Mouse (Mus musculus): Measurements from ENCODE around the gene Atp6v0c. TPM values are rescaled to one million over a fixed set of nuclear protein-coding genes. Genes with fewer than 3 reads are reported as not detected.

Atp6v0c gene
- polyA plus RNA-seq (2017; shearing (Covaris generic)): 350 TPM

DNA sequence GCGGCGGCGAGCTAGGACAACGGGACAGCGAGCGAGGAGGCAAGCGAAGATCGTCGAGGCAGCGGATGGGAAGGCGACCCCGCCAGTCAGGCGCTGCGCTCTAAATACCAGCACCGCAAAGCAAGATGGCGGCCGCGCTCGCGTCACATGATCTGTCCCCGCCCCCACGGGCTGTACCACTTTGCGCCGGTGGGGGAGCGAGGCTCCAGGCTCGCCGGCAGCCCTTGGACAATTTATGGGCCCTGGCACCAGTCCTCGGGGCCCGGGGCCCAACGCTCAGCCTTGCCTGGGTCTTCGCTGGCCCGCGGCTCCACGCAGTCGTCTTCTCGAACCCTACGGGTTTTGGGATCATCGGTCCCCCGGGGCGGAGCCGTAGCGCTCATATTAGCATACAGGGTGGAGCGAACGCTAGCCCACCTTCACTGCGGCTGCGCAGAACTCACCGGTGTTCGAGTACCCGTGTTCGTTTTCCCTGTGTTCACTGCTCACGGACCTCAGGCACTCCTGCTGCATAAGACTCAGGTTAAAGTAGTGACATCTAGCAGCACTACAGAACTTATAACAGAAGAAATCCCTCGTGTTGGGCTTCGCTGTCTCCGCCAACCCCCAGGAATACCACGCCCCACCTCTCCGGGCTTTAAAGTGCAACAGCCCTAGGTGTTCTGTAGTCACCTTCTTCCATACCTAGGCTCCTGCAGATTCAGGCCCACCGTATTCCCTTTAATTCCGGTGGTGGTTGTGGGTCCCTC, at the start of gene Atp6v0c:
Gene Atp6v0c (minus strand): TSS at position 386 of the 749 bp plus-strand sequence.

DNA sequence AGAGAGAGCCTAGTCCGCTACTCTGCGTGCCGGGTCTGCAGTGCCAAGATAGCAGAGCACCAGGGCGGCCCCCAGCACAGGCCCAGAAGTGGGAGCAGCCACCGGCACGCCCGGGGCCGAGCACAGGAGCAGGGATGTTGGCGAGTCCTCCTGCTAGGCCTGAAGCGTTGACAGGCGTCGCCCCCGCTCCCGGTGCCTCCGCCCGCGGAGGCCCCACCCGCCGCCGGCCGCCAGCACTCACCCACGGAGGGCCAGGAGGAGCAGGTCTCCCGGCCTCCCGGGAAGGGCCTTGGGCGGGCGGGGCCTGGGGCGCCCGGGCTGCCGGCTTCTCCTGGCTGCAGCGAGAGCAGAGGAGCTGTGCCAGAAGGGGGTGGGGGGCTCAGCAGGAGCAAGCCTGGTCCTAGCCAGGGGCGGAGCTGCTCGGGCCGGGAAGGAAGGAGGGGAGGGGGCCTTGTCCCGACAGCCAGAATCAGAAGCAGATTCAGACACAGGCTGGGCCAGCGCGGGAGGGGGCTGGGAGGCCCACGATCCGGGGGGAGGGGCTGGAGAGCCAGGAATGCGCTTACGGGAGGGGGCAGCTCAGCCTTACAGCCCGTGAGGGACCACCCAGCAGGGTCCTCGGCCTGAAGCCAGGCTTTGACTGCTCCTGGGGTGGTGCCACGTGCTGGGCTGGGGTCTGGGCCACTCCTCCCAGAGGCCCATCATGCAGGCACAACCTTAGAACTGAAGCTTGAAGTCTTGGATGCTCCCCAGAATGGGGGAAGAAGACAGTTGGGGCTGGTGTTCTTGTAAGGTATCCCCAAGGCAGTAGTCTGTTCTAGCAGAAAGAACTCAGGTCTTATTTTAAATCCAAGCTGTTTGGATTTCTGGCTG, 39.8 kb upstream of the Atp6v0c start, which contains the start of gene Ntn3:
Gene Ntn3 (minus strand): TSS at position 489 of the 873 bp plus-strand sequence.

DNA sequence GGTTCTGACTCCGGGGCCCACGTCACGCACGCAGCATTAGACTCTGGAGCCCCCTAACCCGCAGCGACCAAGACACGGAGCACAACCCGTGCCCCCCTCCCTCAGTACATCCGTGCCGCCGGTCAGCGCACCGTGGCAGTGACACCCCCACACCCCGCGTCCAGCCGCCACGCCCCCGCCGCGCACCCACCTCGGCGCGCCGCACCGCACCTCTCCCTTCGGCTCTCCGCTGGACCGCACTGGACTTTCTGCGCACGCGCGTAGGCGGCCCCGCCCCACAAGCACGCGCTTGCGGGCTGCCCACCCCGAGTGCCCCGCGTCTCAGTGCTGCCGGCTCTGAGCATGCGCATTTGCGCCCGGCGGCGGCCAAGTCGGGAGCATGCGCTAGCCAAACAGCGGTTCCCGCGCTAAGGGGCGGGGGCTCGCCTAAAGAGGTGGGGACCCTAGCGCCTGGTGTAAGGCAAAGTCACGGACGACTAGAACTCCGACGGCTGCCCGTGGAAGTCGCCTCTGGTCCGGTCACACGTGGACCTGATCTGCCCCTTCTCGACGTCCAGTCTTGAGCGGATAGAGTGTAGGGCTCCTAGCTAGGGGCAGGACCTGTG, 35.9 kb upstream of the Atp6v0c start, which contains the start of gene Tbc1d24:
Gene Tbc1d24 (minus strand): TSS at position 279 of the 605 bp plus-strand sequence.

DNA sequence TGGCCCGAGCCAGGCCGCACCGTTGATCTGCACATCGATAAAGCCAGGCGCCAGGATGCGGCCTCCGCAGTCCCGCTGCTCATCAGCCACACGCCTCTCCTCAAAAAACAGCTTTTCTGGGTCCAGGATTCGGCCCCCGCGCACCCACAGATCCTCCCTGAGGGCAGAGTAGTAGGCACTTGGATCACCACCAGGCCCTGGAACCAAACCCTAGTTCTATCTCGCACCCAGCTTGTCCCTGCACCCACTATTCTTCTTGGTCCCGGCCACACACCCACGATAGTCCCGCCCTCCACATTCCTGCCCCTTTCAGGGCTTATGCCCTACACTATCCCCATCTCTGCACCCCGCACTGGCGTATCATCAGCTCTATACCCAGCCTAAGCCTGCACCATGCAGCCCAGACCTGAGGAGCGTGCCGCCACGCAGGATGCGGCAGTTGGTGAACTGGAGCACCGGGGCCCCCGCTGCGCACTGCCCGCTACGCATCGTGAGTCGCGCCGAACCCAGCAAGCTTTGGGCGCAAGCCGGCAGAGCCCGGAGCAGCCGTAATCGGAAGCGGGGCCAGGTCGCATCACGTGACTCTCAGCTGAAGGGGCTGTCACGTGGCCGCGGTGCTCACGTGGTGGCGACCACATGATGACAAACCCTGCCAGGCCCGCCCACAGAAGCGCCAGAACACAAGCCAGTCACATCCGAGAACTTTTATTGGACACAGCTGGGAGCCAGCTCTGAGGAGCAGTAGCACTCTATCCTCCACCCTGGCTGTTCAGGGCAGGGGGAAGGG, 6.1 kb downstream of the Atp6v0c start, which contains the start of gene Amdhd2:
Gene Amdhd2 (minus strand): TSS at position 591 of the 787 bp plus-strand sequence.

DNA sequence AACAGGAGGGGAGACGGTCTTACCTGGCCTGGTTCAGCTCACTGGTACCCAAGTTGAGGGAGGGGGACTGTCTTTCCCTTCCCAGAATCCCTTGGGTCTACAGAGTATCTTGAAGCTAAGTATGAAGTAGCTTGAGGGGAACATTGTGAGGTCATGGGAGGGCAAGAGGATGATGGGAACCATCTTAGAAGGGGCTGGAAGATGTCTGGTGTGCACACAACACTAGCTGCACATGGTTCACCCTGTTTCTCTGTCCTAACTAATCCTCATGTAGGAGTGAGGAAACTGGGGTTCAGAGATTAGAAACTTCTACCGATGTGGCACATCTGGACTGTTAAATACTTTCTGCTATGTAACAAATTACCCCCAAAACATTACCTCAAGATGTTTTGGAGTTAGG, 18.7 kb downstream of the Atp6v0c start, which contains the start of gene Pdpk1:
Gene Pdpk1 (minus strand): TSS at position 101 of the 400 bp plus-strand sequence.

Other genes with a start within 250 kb of the Atp6v0c start
- gene Sbp, start 228.0 kb downstream of the Atp6v0c start, polyA plus RNA-seq (2017; shearing (Covaris generic)): not detected
- not detected for gene Sbpl, start 214.4 kb downstream of the Atp6v0c start, polyA plus RNA-seq (2017; shearing (Covaris generic))
- 0.26 TPM for gene Prss30, start 189.1 kb downstream of the Atp6v0c start, polyA plus RNA-seq (2017; shearing (Covaris generic))
- not detected for gene Prss22, start 171.6 kb downstream of the Atp6v0c start, polyA plus RNA-seq (2017; shearing (Covaris generic))
- gene Prss27, start 131.6 kb downstream of the Atp6v0c start, polyA plus RNA-seq (2017; shearing (Covaris generic)): 0.55 TPM
- 12.9 TPM for gene Kctd5, start 96.2 kb downstream of the Atp6v0c start, polyA plus RNA-seq (2017; shearing (Covaris generic))
- gene Pdpk1, start 18.8 kb downstream of the Atp6v0c start, polyA plus RNA-seq (2017; shearing (Covaris generic)): 57.8 TPM
- 43.3 TPM for gene Amdhd2, start 5.9 kb downstream of the Atp6v0c start, polyA plus RNA-seq (2017; shearing (Covaris generic))
- gene Tbc1d24, start 35.9 kb upstream of the Atp6v0c start, polyA plus RNA-seq (2017; shearing (Covaris generic)): 0.80 TPM
- gene Ntn3, start 39.8 kb upstream of the Atp6v0c start, polyA plus RNA-seq (2017; shearing (Covaris generic)): 0.06 TPM
- 6.0 TPM for gene Tedc2, start 51.1 kb upstream of the Atp6v0c start, polyA plus RNA-seq (2017; shearing (Covaris generic))
- gene Ccnf, start 81.8 kb upstream of the Atp6v0c start, polyA plus RNA-seq (2017; shearing (Covaris generic)): 5.1 TPM
- gene Abca17, start 181.4 kb upstream of the Atp6v0c start, polyA plus RNA-seq (2017; shearing (Covaris generic)): not detected
- gene Abca3, start 182.2 kb upstream of the Atp6v0c start, polyA plus RNA-seq (2017; shearing (Covaris generic)): 42.8 TPM
- 211 TPM for gene Rnps1, start 244.9 kb upstream of the Atp6v0c start, polyA plus RNA-seq (2017; shearing (Covaris generic))